Mouse (Mus musculus): ENCODE measurements around the gene Gstt2.

- TF ChIP-seq CTCF (IDR thresholded peaks at IDR 0.05; ENCODE audit: extremely low read depth, insufficient read length, insufficient replicate concordance, low read depth, low read length): no peak
- TF ChIP-seq POLR2A (IDR thresholded peaks at IDR 0.05; ENCODE audit: low read depth, low read length): no peak
Measured at GRCm38 (mm10) chr10:75785442-75785841, 51.8 kb downstream of the Gstt2 start.

All from small intestine, adult 2 months (tissue).